Mouse (Mus musculus): ENCODE measurements at regions not wholly inside any gene's neighbourhood (a gene's known extent, or its start where the extent isn't known, plus 50 kb on each side); places are given as distances from the start of the nearest gene placed in this dataset.

DNA sequence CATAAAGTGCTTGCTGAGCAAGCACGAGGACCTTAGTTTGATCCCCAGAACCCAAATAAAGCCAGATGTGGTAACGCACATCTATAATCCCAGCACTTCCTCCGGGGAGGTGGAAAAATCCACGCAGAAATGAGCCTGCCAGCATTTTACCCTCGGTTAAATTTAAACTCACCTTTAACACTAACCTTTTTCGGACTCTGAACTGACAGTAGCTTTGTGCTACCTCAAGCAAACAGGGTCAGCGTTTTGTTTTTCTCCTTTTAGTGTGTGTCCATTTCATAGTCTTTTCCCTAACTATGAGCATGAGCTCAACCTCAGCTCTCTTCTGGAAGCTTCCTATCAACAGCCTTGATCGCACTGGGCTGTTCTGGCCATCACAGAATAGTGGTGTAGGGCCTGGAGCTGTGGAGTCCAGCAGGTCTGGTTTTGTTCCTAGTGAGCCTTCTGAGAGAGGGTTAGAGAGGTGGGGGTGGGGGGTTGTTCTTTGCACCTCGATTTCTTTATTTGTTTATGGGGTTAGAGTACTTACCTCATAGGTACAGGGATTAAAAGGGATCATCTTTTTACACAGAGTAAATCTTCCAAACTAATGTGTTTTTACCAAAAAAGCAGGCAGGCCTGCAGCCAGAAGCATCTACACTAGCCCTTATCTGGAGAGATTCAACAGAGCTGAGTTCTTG, 63.1 kb upstream of the Dhx40 start:
- Histone ChIP-seq H3K4me2 (ENCODE audit: low read length) (no peak overlapping the region), H3K27me3 (replicated peaks; ENCODE audit: control insufficient read depth, insufficient read depth, low read length) (no peaks in the 10 kb centered on the region), H3K9me3 (ENCODE audit: control insufficient read depth, low read length) (no peaks in the 10 kb centered on the region), H3K36me3 (ENCODE audit: control insufficient read depth, insufficient read depth, low read length) (no peaks in the 10 kb centered on the region), H3K4me1 (ENCODE audit: control insufficient read depth, insufficient read depth, low read depth, low read length) (peaks cover 3% of the 10 kb centered on the region; the same call in 1 of the 2 replicates), H3K4me3 (ENCODE audit: low read length) (no peak overlapping the region), H3K9ac (ENCODE audit: low read depth, low read length) (no peak overlapping the region), H3K27ac (ENCODE audit: low read depth, low read length) (no peak overlapping the region)
- 90% methylated on average over 9 of the region's 9 CpGs for WGBS
- ATAC-seq = no peak

DNA sequence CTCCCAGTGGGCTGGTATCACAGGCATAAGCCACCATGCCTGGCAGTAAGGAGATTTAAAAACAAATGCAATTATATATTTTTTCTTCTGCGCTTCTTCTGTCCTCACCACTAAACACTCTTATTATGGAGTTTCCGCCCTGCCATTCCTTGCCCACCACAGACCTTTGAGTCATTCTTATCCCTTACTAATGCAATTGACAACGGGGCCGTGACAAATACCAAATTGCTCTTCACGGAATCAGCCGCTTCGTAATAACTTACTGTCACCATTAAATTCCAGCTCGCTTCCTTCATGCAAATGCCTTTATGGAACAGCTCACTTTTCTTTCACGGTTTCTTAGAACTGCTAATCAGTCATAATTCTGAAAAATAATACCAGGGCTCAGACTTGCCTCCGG, 59.4 kb upstream of the Dhx40 start:
- no peak for ATAC-seq
- Histone ChIP-seq H3K9me3 (ENCODE audit: control insufficient read depth, low read length) (no peaks in the 10 kb centered on the region), H3K27ac (ENCODE audit: low read depth, low read length) (no peak overlapping the region), H3K27me3 (replicated peaks; ENCODE audit: control insufficient read depth, insufficient read depth, low read length) (no peaks in the 10 kb centered on the region), H3K4me1 (ENCODE audit: control insufficient read depth, insufficient read depth, low read depth, low read length) (no peaks in the 10 kb centered on the region), H3K4me3 (ENCODE audit: low read length) (no peak overlapping the region), H3K9ac (ENCODE audit: low read depth, low read length) (no peak overlapping the region), H3K4me2 (ENCODE audit: low read length) (no peak overlapping the region), H3K36me3 (ENCODE audit: control insufficient read depth, insufficient read depth, low read length) (no peaks in the 10 kb centered on the region)
- WGBS = 52% methylated on average over 10 of the region's 10 CpGs

DNA sequence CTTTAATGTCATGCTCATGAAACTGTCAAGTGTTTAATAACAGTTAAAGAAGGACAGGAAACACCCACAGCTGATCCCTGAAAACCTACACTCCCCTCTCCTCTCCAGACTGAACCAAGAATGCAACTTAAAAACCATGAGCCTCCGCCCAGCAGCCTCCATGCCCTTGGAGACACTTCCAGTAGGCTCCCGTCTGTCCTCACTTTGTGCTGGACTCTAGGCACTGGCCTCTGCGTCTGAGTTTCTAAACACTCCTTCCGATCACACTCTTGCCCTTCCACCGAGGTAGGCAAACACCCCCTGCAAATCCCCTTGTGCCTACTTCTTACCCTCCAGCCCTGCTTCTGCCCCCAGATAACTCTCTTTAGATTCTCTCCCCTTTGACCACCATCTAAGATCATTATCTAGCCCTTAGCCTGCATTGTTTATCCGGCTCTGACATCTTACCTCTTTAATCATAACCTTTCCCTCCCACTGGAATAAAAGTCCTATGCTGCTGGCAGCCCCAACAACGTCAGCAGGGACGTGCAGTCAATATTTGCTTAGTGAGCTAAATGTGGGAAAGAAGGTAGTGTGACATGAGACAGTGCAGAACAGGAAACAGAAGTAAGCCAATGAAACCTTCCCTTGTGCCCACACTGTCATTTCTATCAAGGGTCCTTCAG, 52.5 kb upstream of the Dhx40 start:
- H3K4me1 ChIP-seq (ENCODE audit: control insufficient read depth, insufficient read depth, low read depth, low read length) = no peaks in the 10 kb centered on the region; the same call in 1 of the 2 replicates
- no peak for ATAC-seq
- WGBS = 80% methylated on average over 8 of the region's 8 CpGs
- H3K27me3 ChIP-seq (replicated peaks; ENCODE audit: control insufficient read depth, insufficient read depth, low read length) = no peaks in the 10 kb centered on the region
- H3K36me3 ChIP-seq (ENCODE audit: control insufficient read depth, insufficient read depth, low read length) = no peaks in the 10 kb centered on the region
- no peaks in the 10 kb centered on the region for H3K9me3 ChIP-seq (ENCODE audit: control insufficient read depth, low read length)
- no peak overlapping the region for H3K27ac ChIP-seq (ENCODE audit: low read depth, low read length)
- H3K9ac ChIP-seq (ENCODE audit: low read depth, low read length) = no peak overlapping the region
- no peak overlapping the region for H3K4me3 ChIP-seq (ENCODE audit: low read length)
- no peak overlapping the region for H3K4me2 ChIP-seq (ENCODE audit: low read length)

DNA sequence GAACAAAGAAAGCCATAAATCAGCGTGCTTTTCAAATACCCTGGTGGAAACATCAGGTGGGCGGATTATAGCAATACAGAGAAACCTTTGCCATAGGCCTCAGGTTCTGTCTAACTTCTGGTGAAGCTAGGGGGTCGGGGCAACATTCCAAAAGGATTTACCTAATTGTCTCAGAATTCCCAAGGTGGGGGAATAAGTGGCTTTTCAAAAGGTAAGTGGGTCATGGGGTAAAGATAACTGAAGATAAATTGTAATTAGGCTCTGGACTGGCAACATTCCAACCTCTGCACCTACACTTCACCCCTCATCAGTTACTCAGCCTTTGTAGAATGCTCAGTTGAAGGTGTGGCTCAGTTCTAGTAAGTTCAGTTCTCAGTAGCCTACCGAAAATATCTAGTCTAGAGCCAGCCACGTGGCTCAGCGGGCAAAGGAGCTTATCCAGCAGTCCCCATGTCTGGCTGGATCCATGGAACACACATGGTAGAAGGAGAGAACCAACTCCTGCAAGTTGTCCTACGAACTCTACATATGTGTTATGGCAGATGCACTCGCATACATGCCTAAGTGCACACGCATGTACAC, 51.8 kb upstream of the Dhx40 start:
- 89% methylated on average over 9 of the region's 9 CpGs for WGBS
- Histone ChIP-seq H3K36me3 (ENCODE audit: control insufficient read depth, insufficient read depth, low read length) (no peaks in the 10 kb centered on the region), H3K4me3 (ENCODE audit: low read length) (no peak overlapping the region)

DNA sequence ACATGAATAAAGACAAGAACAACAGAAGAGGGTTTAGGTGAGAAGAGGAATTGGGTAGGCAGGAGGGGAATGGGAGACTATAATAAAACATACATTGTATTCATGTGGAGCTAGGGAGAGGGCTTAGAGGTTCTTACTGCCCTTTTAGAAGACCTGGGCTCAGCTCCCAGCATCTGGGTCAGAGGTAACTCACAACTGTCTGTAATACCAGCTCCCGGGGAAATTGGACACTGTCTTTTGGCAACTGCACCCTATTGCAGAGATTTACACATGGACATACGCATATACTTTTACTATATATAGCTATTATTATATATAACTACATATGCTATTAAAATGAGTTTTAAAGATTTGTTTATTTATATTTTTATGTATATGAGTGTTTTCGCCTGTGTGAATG, 50.7 kb upstream of the Dhx40 start:
- Histone ChIP-seq H3K36me3 (ENCODE audit: control insufficient read depth, insufficient read depth, low read length) (no peaks in the 10 kb centered on the region), H3K9ac (ENCODE audit: low read depth, low read length) (no peak overlapping the region), H3K4me3 (ENCODE audit: low read length) (no peak overlapping the region), H3K27me3 (replicated peaks; ENCODE audit: control insufficient read depth, insufficient read depth, low read length) (no peaks in the 10 kb centered on the region), H3K9me3 (ENCODE audit: control insufficient read depth, low read length) (no peaks in the 10 kb centered on the region), H3K4me2 (ENCODE audit: low read length) (no peak overlapping the region), H3K27ac (ENCODE audit: low read depth, low read length) (no peak overlapping the region), H3K4me1 (ENCODE audit: control insufficient read depth, insufficient read depth, low read depth, low read length) (no peaks in the 10 kb centered on the region; the same call in 1 of the 2 replicates)
- 93% methylated on average over 3 of the region's 3 CpGs for WGBS
- ATAC-seq = no peak

More for the DNA sequence above, 51.8 kb upstream of the Dhx40 start:
- ATAC-seq = no peak
- Histone ChIP-seq H3K27ac (ENCODE audit: low read depth, low read length) (no peak overlapping the region), H3K4me1 (ENCODE audit: control insufficient read depth, insufficient read depth, low read depth, low read length) (no peaks in the 10 kb centered on the region; the same call in 1 of the 2 replicates), H3K4me2 (ENCODE audit: low read length) (no peak overlapping the region), H3K9ac (ENCODE audit: low read depth, low read length) (no peak overlapping the region), H3K9me3 (ENCODE audit: control insufficient read depth, low read length) (no peaks in the 10 kb centered on the region), H3K27me3 (replicated peaks; ENCODE audit: control insufficient read depth, insufficient read depth, low read length) (no peaks in the 10 kb centered on the region)

Data from hindbrain, embryonic 16.5 days (tissue).